Comparison of ENCODE assay signal across 31 mouse cellular contexts in genomic region chr9:78372827-78373504, GRCm38 (mm10). TPM values are rescaled to one million over a fixed set of nuclear protein-coding genes. Genes with fewer than 3 reads are reported as not detected.
"Had no signal": no experiment of that assay in that cellular context is flagged by ENCODE, and none has a peak within 500 bp of the region (broad histone marks: within the 10 kb centered on the region; RNA-seq: fewer than 3 reads in every experiment).

No protein-coding gene starts in this region.

- H3K9ac ChIP-seq: limb, embryonic 12.5 days; limb, embryonic 15.5 days; liver, embryonic 15.5 days; lung, embryonic 15.5 days; neural tube, embryonic 12.5 days; neural tube, embryonic 15.5 days; stomach, embryonic 15.5 days had no signal

- H3K4me3 ChIP-seq: left cerebral cortex, adult 2 months; limb, embryonic 12.5 days; limb, embryonic 15.5 days; liver, embryonic 15.5 days; lung, embryonic 15.5 days; neural tube, embryonic 12.5 days; neural tube, embryonic 15.5 days; stomach, embryonic 15.5 days had no signal

- H3K36me3 ChIP-seq: limb, embryonic 12.5 days; limb, embryonic 15.5 days; liver, embryonic 15.5 days; lung, embryonic 15.5 days; neural tube, embryonic 12.5 days; neural tube, embryonic 15.5 days; stomach, embryonic 15.5 days had no signal

- H3K9me3 ChIP-seq: limb, embryonic 12.5 days; limb, embryonic 15.5 days; liver, embryonic 15.5 days; lung, embryonic 15.5 days; neural tube, embryonic 12.5 days; neural tube, embryonic 15.5 days; stomach, embryonic 15.5 days had no signal

- ATAC-seq: intestine, embryonic 16.5 days had no signal

- H3K4me2 ChIP-seq: limb, embryonic 12.5 days; limb, embryonic 15.5 days; liver, embryonic 11.5 days; liver, embryonic 15.5 days; lung, embryonic 15.5 days; midbrain, embryonic 11.5 days; neural tube, embryonic 12.5 days; neural tube, embryonic 15.5 days; stomach, embryonic 15.5 days had no signal

- DNase-seq: kidney, adult 18-20 months; kidney, adult 9 months; kidney, postnatal 25 days; layer of hippocampus, postnatal 36 days; lung, adult 18-20 months; lung, postnatal 4 days; midbrain, embryonic 14.5 days; retina, postnatal 1 day; right cerebral cortex, postnatal 25 days; spleen, adult 18-20 months; thymus, postnatal 25 days had no signal

- H3K27me3 ChIP-seq: limb, embryonic 15.5 days; lung, embryonic 15.5 days; neural tube, embryonic 15.5 days; stomach, embryonic 15.5 days had no signal

- H3K27ac ChIP-seq: kidney, postnatal 0 days; left cerebral cortex, adult 2 months; limb, embryonic 12.5 days; limb, embryonic 15.5 days; liver, embryonic 15.5 days; lung, embryonic 15.5 days; neural tube, embryonic 12.5 days; neural tube, embryonic 15.5 days; stomach, embryonic 15.5 days had no signal

- H3K4me1 ChIP-seq: liver, embryonic 15.5 days had no signal

RNA-seq across cellular contexts. Expression of gene Dppa5a, which starts 5.0 kb away (rescaled TPM):
- total RNA-seq: layer of hippocampus, postnatal 10 days; layer of hippocampus, postnatal 36 days; left cerebral cortex, adult 2 months; left cerebral cortex, postnatal 36 days; megakaryocyte progenitor cell, adult 5-6 weeks; megakaryocyte-erythroid progenitor cell, adult 5-6 weeks had no signal
- polyA plus RNA-seq: intestine, embryonic 16.5 days; large intestine, adult 2 months; liver, embryonic 11.5 days; liver, embryonic 15.5 days; lung, embryonic 15.5 days; neural tube, embryonic 12.5 days; stomach, embryonic 15.5 days had no signal

RNA-seq across cellular contexts. Expression of gene Ooep, which starts 5.6 kb away (rescaled TPM):
- total RNA-seq: layer of hippocampus, postnatal 36 days; left cerebral cortex, adult 2 months; left cerebral cortex, postnatal 36 days; megakaryocyte progenitor cell, adult 5-6 weeks; megakaryocyte-erythroid progenitor cell, adult 5-6 weeks had no signal

RNA-seq across cellular contexts. Expression of gene Gsta2, which starts 17.4 kb away (rescaled TPM):
- total RNA-seq: layer of hippocampus, postnatal 10 days; layer of hippocampus, postnatal 36 days; left cerebral cortex, adult 2 months; left cerebral cortex, postnatal 10 days; left cerebral cortex, postnatal 36 days; megakaryocyte progenitor cell, adult 5-6 weeks; megakaryocyte-erythroid progenitor cell, adult 5-6 weeks; midbrain, postnatal 0 days had no signal
- polyA plus RNA-seq: large intestine, adult 2 months; limb, embryonic 12.5 days; liver, embryonic 11.5 days; midbrain, embryonic 11.5 days; midbrain, embryonic 14.5 days; midbrain, postnatal 0 days; neural tube, embryonic 12.5 days; neural tube, embryonic 15.5 days had no signal

RNA-seq across cellular contexts. Expression of gene Ddx43, which starts 22.6 kb away (rescaled TPM):
- total RNA-seq: layer of hippocampus, postnatal 36 days; left cerebral cortex, postnatal 10 days; left cerebral cortex, postnatal 36 days; megakaryocyte-erythroid progenitor cell, adult 5-6 weeks; midbrain, postnatal 0 days had no signal
- polyA plus RNA-seq: large intestine, adult 2 months; liver, embryonic 15.5 days had no signal

RNA-seq across cellular contexts. Expression of gene Omt2b, which starts 45.6 kb away (rescaled TPM):
- total RNA-seq: layer of hippocampus, adult 8-10 months; layer of hippocampus, postnatal 10 days; layer of hippocampus, postnatal 36 days; left cerebral cortex, adult 2 months; left cerebral cortex, postnatal 10 days; left cerebral cortex, postnatal 36 days; megakaryocyte progenitor cell, adult 5-6 weeks; megakaryocyte-erythroid progenitor cell, adult 5-6 weeks; midbrain, postnatal 0 days had no signal
- polyA plus RNA-seq: intestine, embryonic 16.5 days; kidney, postnatal 0 days; large intestine, adult 2 months; limb, embryonic 12.5 days; limb, embryonic 15.5 days; liver, embryonic 11.5 days; liver, embryonic 15.5 days; lung, embryonic 15.5 days; midbrain, embryonic 11.5 days; midbrain, embryonic 14.5 days; midbrain, postnatal 0 days; neural tube, embryonic 12.5 days; neural tube, embryonic 15.5 days; stomach, embryonic 15.5 days had no signal
